Mouse (Mus musculus) CH12.LX (cell line): ENCODE measurements around the gene Rab1b. TPM values are rescaled to one million over a fixed set of nuclear protein-coding genes. Genes with fewer than 3 reads are reported as not detected.

Experiments
- DNase-seq: peaks from one replicate; pipeline ENCODE4 v3.0.0-alpha.2; 2013; ENCODE audit errors: extremely low read depth
- H3K27ac ChIP-seq: 2 replicates; pipeline ENCODE4 v1.5.1; 2012; ENCODE audit warnings: low read depth, mild to moderate bottlenecking, control low read depth, moderate library complexity; ENCODE audit not compliant: insufficient read depth
- H3K27me3 ChIP-seq: replicated peaks from 2 replicates; pipeline ENCODE3; 2012; ENCODE audit warnings: inconsistent platforms
- H3K36me3 ChIP-seq, 2 experiments: replicated peaks in 1 of 2; 2 replicates each; pipeline versions ENCODE3 to v1.6.1; 2012; ENCODE audit warnings: inconsistent platforms in 1 of 2, low read length in 1 of 2, mild to moderate bottlenecking in 1 of 2, mixed read lengths in 1 of 2, moderate library complexity in 1 of 2; ENCODE audit not compliant: control insufficient read depth in 1 of 2, insufficient read depth in 1 of 2
- H3K4me1 ChIP-seq, 2 experiments: 2 replicates each; pipeline ENCODE4 v1.6.1; 2012; ENCODE audit warnings: inconsistent platforms in 1 of 2, moderate library complexity in 1 of 2; ENCODE audit not compliant: insufficient read depth in 2 of 2, control insufficient read depth in 1 of 2
- H3K4me2 ChIP-seq: 2 replicates; pipeline ENCODE4 v1.6.1; 2012; ENCODE audit warnings: low read depth, mild to moderate bottlenecking, control low read depth; ENCODE audit not compliant: poor library complexity, insufficient read depth, severe bottlenecking
- H3K4me3 ChIP-seq, 3 experiments: fragments of 150-350 bp in 1 of 3; sonication (generic) in 1 of 3; replicated peaks in 1 of 3; 2 replicates each; pipeline versions ENCODE3 to v1.5.1; 2011 to 2012; ENCODE audit warnings: low read depth in 2 of 3, low read length in 2 of 3, mild to moderate bottlenecking in 2 of 3, moderate library complexity in 2 of 3, control low read depth in 1 of 3, improper control_type of control experiment in 1 of 3, inconsistent platforms in 1 of 3, mixed read lengths in 1 of 3; ENCODE audit not compliant: poor library complexity in 1 of 3
- H3K79me2 ChIP-seq: replicated peaks from 2 replicates; pipeline ENCODE4 v1.6.1; 2012; ENCODE audit warnings: mild to moderate bottlenecking, moderate library complexity; ENCODE audit not compliant: control insufficient read depth, poor library complexity, insufficient read depth, severe bottlenecking; ENCODE audit errors: extremely low read depth
- H3K9ac ChIP-seq: 2 replicates; pipeline ENCODE4 v1.6.1; 2012; ENCODE audit warnings: low read depth, mild to moderate bottlenecking, control low read depth, moderate library complexity; ENCODE audit not compliant: insufficient read depth
- H3K9me3 ChIP-seq: replicated peaks from 2 replicates; pipeline ENCODE3; 2012; ENCODE audit warnings: low read length, inconsistent platforms, mixed read lengths
- GABPA ChIP-seq: IDR thresholded peaks from 2 replicates; pipeline ENCODE4 v1.6.1; 2012; ENCODE audit warnings: low read depth, low read length, improper control_type of control experiment, inconsistent platforms; ENCODE audit not compliant: insufficient replicate concordance
- JUN ChIP-seq: IDR thresholded peaks from 2 replicates; pipeline ENCODE4 v1.6.1; 2011; ENCODE audit warnings: low read depth, mild to moderate bottlenecking, low read length, improper control_type of control experiment, moderate library complexity; ENCODE audit not compliant: insufficient read depth
- ZMIZ1 ChIP-seq: IDR thresholded peaks from 2 replicates; pipeline ENCODE4 v1.6.1; 2012; ENCODE audit warnings: low read depth, mild to moderate bottlenecking, inconsistent platforms, low read length, improper control_type of control experiment
- ZNF384 ChIP-seq: IDR thresholded peaks from 2 replicates; pipeline ENCODE4 v1.6.1; 2012; ENCODE audit warnings: low read depth, low read length, improper control_type of control experiment, inconsistent platforms
- dilution Hi-C: fragments of 300-500 bp; cut with MboI; formaldehyde crosslinking; loops from 2 replicates; pipeline ENCODE4 v1.14.3; 2020; ENCODE audit warnings: low sequenced_read_pairs; ENCODE audit not compliant: extremely low pct_unique_long_range_greater_than_20kb, extremely low pct_ligation_motif_present
- in situ Hi-C: fragments of 300-500 bp; cut with MboI; formaldehyde crosslinking; loops from 3 replicates; pipeline ENCODE4 v1.14.3; 2019; ENCODE audit warnings: low sequenced_read_pairs, low pct_ligation_motif_present, low pct_unique_long_range_greater_than_20kb, mixed read lengths
- polyA plus RNA-seq: library from polyadenylated mRNA; unstranded; fragments of >175 nt; gene quantifications from 2 replicates; pipeline ENCODE4 v1.2.1, GENCODE M21; 2012; ENCODE audit warnings: low read depth; ENCODE audit not compliant: insufficient read length
- total RNA-seq, 2 experiments: library from RNA; depleted of rRNA; stranded (reverse); fragments of 300-350 nt in 1 of 2; fragments of >200 nt in 1 of 2; gene quantifications; 2 replicates each; pipeline ENCODE4 v1.2.3; 2012 to 2014

The Rab1b gene
- total and polyA plus RNA-seq, 3 experiments: 78.4 to 88.3 (median 87.1) TPM

DNA sequence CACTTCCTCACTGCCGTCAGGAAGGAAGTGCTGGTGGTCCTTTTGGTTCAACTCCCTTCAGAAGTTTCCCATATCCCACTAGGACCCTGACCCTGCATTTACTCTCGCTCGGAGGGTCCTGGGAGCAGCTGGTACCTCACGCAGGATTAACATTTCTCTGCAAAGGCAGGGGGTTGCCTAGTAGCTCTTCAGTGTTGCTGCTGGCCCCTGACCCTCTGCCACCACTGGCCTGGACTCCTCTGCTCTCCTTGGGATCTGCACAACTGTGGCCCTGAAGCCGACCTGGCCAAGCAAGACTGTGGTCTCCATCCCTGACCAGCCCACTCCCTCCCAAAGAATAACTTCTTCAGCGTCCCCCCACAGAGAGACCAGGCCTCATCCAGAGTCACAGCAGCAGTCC lies 57.5 kb downstream of the Rab1b start:
- Histone ChIP-seq H3K4me3 (no peak overlapping the region), H3K9me3 (no peaks in the 10 kb centered on the region), H3K27me3 (no peaks in the 10 kb centered on the region), H3K27ac (no peak overlapping the region), H3K79me2 (no peaks in the 10 kb centered on the region), H3K9ac (no peak overlapping the region), H3K4me2 (no peak overlapping the region), H3K36me3 (peaks cover 42 to 89% of the 10 kb centered on the region in 2 experiments), H3K4me1 (peaks cover 12 to 19% of the 10 kb centered on the region in 2 experiments)
- dilution Hi-C loops (no loop called here), in situ Hi-C loops (no loop called here)
- TF ChIP-seq JUN (no peak), ZMIZ1 (no peak), GABPA (no peak), ZNF384 (no peak)
- no peak for DNase-seq

Other genes starting within 250 kb of the Rab1b start
Only the 20 nearest of the 22 such genes appear.
- gene Zdhhc24, start 228.4 kb downstream of the Rab1b start, total RNA-seq (2012; rRNA removed): 8.0 and 8.4 TPM in 2 replicates
- gene Zdhhc24, start 228.4 kb downstream of the Rab1b start, total RNA-seq (2014; rRNA removed): 4.5 and 5.0 TPM in 2 replicates
- gene Zdhhc24, start 228.4 kb downstream of the Rab1b start, polyA plus RNA-seq: 4.7 and 5.0 TPM in 2 replicates
- 2.7 and 3.0 TPM in 2 replicates for gene Bbs1, start 200.4 kb downstream of the Rab1b start, total RNA-seq (2012; rRNA removed)
- gene Bbs1, start 200.4 kb downstream of the Rab1b start, total RNA-seq (2014; rRNA removed): 2.0 and 3.1 TPM in 2 replicates
- 2.1 and 2.8 TPM in 2 replicates for gene Bbs1, start 200.4 kb downstream of the Rab1b start, polyA plus RNA-seq
- gene Dpp3, start 178.8 kb downstream of the Rab1b start, total RNA-seq (2012; rRNA removed): 89.7 and 109 TPM in 2 replicates
- gene Dpp3, start 178.8 kb downstream of the Rab1b start, total RNA-seq (2014; rRNA removed): 74.0 and 79.6 TPM in 2 replicates
- 97.3 and 100.0 TPM in 2 replicates for gene Dpp3, start 178.8 kb downstream of the Rab1b start, polyA plus RNA-seq
- gene Peli3, start 163.9 kb downstream of the Rab1b start, total RNA-seq (2012; rRNA removed): 0.42 TPM in 1 of 2 replicates, not detected in the other
- gene Peli3, start 163.9 kb downstream of the Rab1b start, total RNA-seq (2014; rRNA removed): 0.07 TPM in 1 of 2 replicates, not detected in the other
- gene Peli3, start 163.9 kb downstream of the Rab1b start, polyA plus RNA-seq: not detected in 2 replicates
- gene Mrpl11, start 144.9 kb downstream of the Rab1b start, total RNA-seq (2012; rRNA removed): 74.0 and 100 TPM in 2 replicates
- gene Mrpl11, start 144.9 kb downstream of the Rab1b start, total RNA-seq (2014; rRNA removed): 160 and 171 TPM in 2 replicates
- 101 and 102 TPM in 2 replicates for gene Mrpl11, start 144.9 kb downstream of the Rab1b start, polyA plus RNA-seq
- gene Npas4, start 116.8 kb downstream of the Rab1b start, total RNA-seq (2012; rRNA removed): not detected in 2 replicates
- not detected in 2 replicates for gene Npas4, start 116.8 kb downstream of the Rab1b start, total RNA-seq (2014; rRNA removed)
- not detected in 2 replicates for gene Npas4, start 116.8 kb downstream of the Rab1b start, polyA plus RNA-seq
- 4.2 and 6.7 TPM in 2 replicates for gene Slc29a2, start 83.2 kb downstream of the Rab1b start, total RNA-seq (2012; rRNA removed)
- 0.96 and 2.1 TPM in 2 replicates for gene Slc29a2, start 83.2 kb downstream of the Rab1b start, total RNA-seq (2014; rRNA removed)
- gene Slc29a2, start 83.2 kb downstream of the Rab1b start, polyA plus RNA-seq: 5.6 and 6.6 TPM in 2 replicates
- 9.8 and 12.1 TPM in 2 replicates for gene B4gat1, start 68.2 kb downstream of the Rab1b start, total RNA-seq (2012; rRNA removed)
- gene B4gat1, start 68.2 kb downstream of the Rab1b start, total RNA-seq (2014; rRNA removed): 6.9 and 7.7 TPM in 2 replicates
- 5.2 and 5.6 TPM in 2 replicates for gene B4gat1, start 68.2 kb downstream of the Rab1b start, polyA plus RNA-seq
- 1.3 and 2.1 TPM in 2 replicates for gene AC124502.3, start 68.2 kb downstream of the Rab1b start, total RNA-seq (2012; rRNA removed)
- gene AC124502.3, start 68.2 kb downstream of the Rab1b start, total RNA-seq (2014; rRNA removed): 0.15 and 0.22 TPM in 2 replicates
- 0.29 TPM in 1 of 2 replicates, not detected in the other for gene AC124502.3, start 68.2 kb downstream of the Rab1b start, polyA plus RNA-seq
- gene Brms1, start 65.7 kb downstream of the Rab1b start, total RNA-seq (2012; rRNA removed): 22.8 and 24.6 TPM in 2 replicates
- gene Brms1, start 65.7 kb downstream of the Rab1b start, total RNA-seq (2014; rRNA removed): 30.0 and 36.3 TPM in 2 replicates
- 50.9 and 63.7 TPM in 2 replicates for gene Brms1, start 65.7 kb downstream of the Rab1b start, polyA plus RNA-seq
- gene Rin1, start 56.6 kb downstream of the Rab1b start, total RNA-seq (2012; rRNA removed): 0.47 and 0.92 TPM in 2 replicates
- gene Rin1, start 56.6 kb downstream of the Rab1b start, total RNA-seq (2014; rRNA removed): 0.13 and 0.30 TPM in 2 replicates
- gene Rin1, start 56.6 kb downstream of the Rab1b start, polyA plus RNA-seq: 0.74 and 0.89 TPM in 2 replicates
- gene Cd248, start 39.0 kb downstream of the Rab1b start, total RNA-seq (2012; rRNA removed): not detected in 2 replicates
- not detected in 2 replicates for gene Cd248, start 39.0 kb downstream of the Rab1b start, total RNA-seq (2014; rRNA removed)
- not detected in 2 replicates for gene Cd248, start 39.0 kb downstream of the Rab1b start, polyA plus RNA-seq
- not detected in 2 replicates for gene Tmem151a, start 21.5 kb downstream of the Rab1b start, total RNA-seq (2012; rRNA removed)
- gene Tmem151a, start 21.5 kb downstream of the Rab1b start, total RNA-seq (2014; rRNA removed): not detected in 2 replicates
- not detected in 2 replicates for gene Tmem151a, start 21.5 kb downstream of the Rab1b start, polyA plus RNA-seq
- gene Yif1a, start 18.5 kb downstream of the Rab1b start, total RNA-seq (2012; rRNA removed): 62.6 and 65.0 TPM in 2 replicates
- gene Yif1a, start 18.5 kb downstream of the Rab1b start, total RNA-seq (2014; rRNA removed): 63.6 and 72.4 TPM in 2 replicates
- 33.1 and 39.0 TPM in 2 replicates for gene Yif1a, start 18.5 kb downstream of the Rab1b start, polyA plus RNA-seq
- gene Cnih2, start 8.6 kb downstream of the Rab1b start, total RNA-seq (2012; rRNA removed): 0.55 and 0.72 TPM in 2 replicates
- gene Cnih2, start 8.6 kb downstream of the Rab1b start, total RNA-seq (2014; rRNA removed): 0.23 TPM in 1 of 2 replicates, not detected in the other
- gene Cnih2, start 8.6 kb downstream of the Rab1b start, polyA plus RNA-seq: 1.7 and 2.2 TPM in 2 replicates
- 7.9 and 9.5 TPM in 2 replicates for gene Klc2, start 11.5 kb upstream of the Rab1b start, total RNA-seq (2012; rRNA removed)
- 4.8 and 5.9 TPM in 2 replicates for gene Klc2, start 11.5 kb upstream of the Rab1b start, total RNA-seq (2014; rRNA removed)
- gene Klc2, start 11.5 kb upstream of the Rab1b start, polyA plus RNA-seq: 9.5 and 12.0 TPM in 2 replicates
- gene Pacs1, start 166.0 kb upstream of the Rab1b start, total RNA-seq (2012; rRNA removed): 10.7 and 14.4 TPM in 2 replicates
- gene Pacs1, start 166.0 kb upstream of the Rab1b start, total RNA-seq (2014; rRNA removed): 2.0 and 2.4 TPM in 2 replicates
- gene Pacs1, start 166.0 kb upstream of the Rab1b start, polyA plus RNA-seq: 8.9 and 10.1 TPM in 2 replicates
- 191 and 195 TPM in 2 replicates for gene Sf3b2, start 188.4 kb upstream of the Rab1b start, total RNA-seq (2012; rRNA removed)
- gene Sf3b2, start 188.4 kb upstream of the Rab1b start, total RNA-seq (2014; rRNA removed): 155 and 161 TPM in 2 replicates
- 238 and 279 TPM in 2 replicates for gene Sf3b2, start 188.4 kb upstream of the Rab1b start, polyA plus RNA-seq
- gene Gal3st3, start 191.3 kb upstream of the Rab1b start, total RNA-seq (2012; rRNA removed): not detected in 2 replicates
- gene Gal3st3, start 191.3 kb upstream of the Rab1b start, total RNA-seq (2014; rRNA removed): not detected in 2 replicates
- not detected in 2 replicates for gene Gal3st3, start 191.3 kb upstream of the Rab1b start, polyA plus RNA-seq
- gene Catsper1, start 228.7 kb upstream of the Rab1b start, total RNA-seq (2012; rRNA removed): not detected in 2 replicates
- gene Catsper1, start 228.7 kb upstream of the Rab1b start, total RNA-seq (2014; rRNA removed): not detected in 2 replicates
- not detected in 2 replicates for gene Catsper1, start 228.7 kb upstream of the Rab1b start, polyA plus RNA-seq